Mouse (Mus musculus) small intestine, adult 2 months (tissue): ENCODE results near the gene Kctd10.

Experiments used
- CTCF ChIP-seq: fragments of 200-500 bp; IDR thresholded peaks from 2 replicates; pipeline ENCODE4 v1.5.1; 2012; ENCODE audit warnings: low read depth, mild to moderate bottlenecking, control low read depth, inconsistent platforms, low read length, moderate library complexity, mixed read lengths; ENCODE audit not compliant: insufficient replicate concordance, insufficient read length; ENCODE audit errors: extremely low read depth
- POLR2A ChIP-seq: fragments of 200-500 bp; IDR thresholded peaks from 2 replicates; pipeline ENCODE4 v1.6.1; 2012; ENCODE audit warnings: low read depth, mild to moderate bottlenecking, control low read depth, inconsistent platforms, low read length, moderate library complexity

DNA sequence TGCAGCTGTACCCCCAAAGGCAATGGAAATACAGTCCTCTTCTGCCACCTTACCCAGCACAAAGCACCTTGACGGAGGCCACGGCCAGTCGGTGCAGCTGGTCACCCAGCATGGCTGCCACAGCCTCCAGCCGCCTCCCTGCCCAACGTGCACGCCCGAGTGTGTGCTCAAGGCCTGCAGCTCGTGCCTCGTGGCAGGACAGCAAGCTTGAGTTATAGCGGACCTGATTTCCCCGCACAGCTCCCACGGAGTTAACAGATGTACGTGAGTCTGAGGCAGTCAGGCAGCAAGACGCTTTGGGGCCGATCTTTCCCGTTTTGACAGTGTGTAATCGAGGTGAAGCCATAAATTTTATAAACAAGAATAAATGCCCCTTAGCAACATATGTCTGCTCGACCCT is 48.3 kb upstream of the Kctd10 start:
- TF ChIP-seq POLR2A (no peak), CTCF (no peak)
